Mouse (Mus musculus) myocyte (in vitro differentiated cells): ENCODE measurements around the gene Zfhx3. TPM values are rescaled to one million over a fixed set of nuclear protein-coding genes. Genes with fewer than 3 reads are reported as not detected.
A peak's percentile ranks its signal among the peaks of the same experiment; 100 is the strongest.

Source experiments
- H3K27me3 ChIP-seq: one replicate; pipeline ENCODE4 v1.6.1; 2011; ENCODE audit not compliant: control insufficient read depth, insufficient read depth, insufficient read length
- H3K36me3 ChIP-seq: one replicate; pipeline ENCODE4 v1.6.1; 2011; ENCODE audit not compliant: control insufficient read depth, insufficient read depth
- H3K4me2 ChIP-seq: one replicate; pipeline ENCODE4 v1.6.1; 2011; ENCODE audit warnings: low read depth, control low read depth
- H3K4me3 ChIP-seq: one replicate; pipeline ENCODE4 v1.5.1; 2011; ENCODE audit warnings: mild to moderate bottlenecking, control low read depth, moderate library complexity
- H3K79me2 ChIP-seq: one replicate; pipeline ENCODE4 v1.6.1; 2011; ENCODE audit not compliant: control insufficient read depth, insufficient read depth
- H3ac ChIP-seq: one replicate; pipeline ENCODE4 v1.6.1; 2011; ENCODE audit not compliant: control insufficient read depth, insufficient read length
- CEBPB ChIP-seq: IDR thresholded peaks from 2 replicates; pipeline ENCODE4 v1.6.1; 2011; ENCODE audit warnings: mild to moderate bottlenecking, moderate library complexity; ENCODE audit not compliant: poor library complexity, insufficient read depth, severe bottlenecking
- E2F4 ChIP-seq: IDR thresholded peaks from one replicate; pipeline ENCODE4 v1.6.1; 2011; ENCODE audit warnings: mild to moderate bottlenecking, control low read depth, moderate library complexity; ENCODE audit not compliant: insufficient read depth
- MAX ChIP-seq: IDR thresholded peaks from one replicate; pipeline ENCODE4 v1.6.1; 2011; ENCODE audit warnings: low read depth, mild to moderate bottlenecking, control low read depth
- MYOD1 ChIP-seq, 3 experiments: IDR thresholded peaks; one replicate each; pipeline ENCODE4 v1.6.1; 2011; ENCODE audit warnings: control low read depth in 2 of 3, low read depth in 2 of 3, mild to moderate bottlenecking in 2 of 3, moderate library complexity in 1 of 3; ENCODE audit not compliant: insufficient read length in 2 of 3, control insufficient read depth in 1 of 3
- MYOG ChIP-seq, 3 experiments: IDR thresholded peaks; one replicate each; pipeline ENCODE4 v1.6.1; 2011; ENCODE audit warnings: control low read depth in 2 of 3, low read depth in 2 of 3, mild to moderate bottlenecking in 2 of 3; ENCODE audit not compliant: insufficient read length in 2 of 3, control insufficient read depth in 1 of 3, insufficient read depth in 1 of 3
- POLR2A ChIP-seq: IDR thresholded peaks from one replicate; pipeline ENCODE4 v1.6.1; 2011; ENCODE audit warnings: low read depth, mild to moderate bottlenecking, control low read depth, moderate library complexity; ENCODE audit not compliant: insufficient read length
- POLR2AphosphoS2 ChIP-seq: IDR thresholded peaks from one replicate; pipeline ENCODE4 v1.6.1; 2011; ENCODE audit warnings: low read depth, control low read depth; ENCODE audit not compliant: insufficient read length
- REST ChIP-seq: IDR thresholded peaks from one replicate; pipeline ENCODE4 v1.6.1; 2011; ENCODE audit warnings: mild to moderate bottlenecking, control low read depth, moderate library complexity; ENCODE audit not compliant: insufficient read depth, insufficient read length
- SRF ChIP-seq: IDR thresholded peaks from one replicate; pipeline ENCODE4 v1.6.1; 2011; ENCODE audit warnings: low read depth; ENCODE audit not compliant: control insufficient read depth, insufficient read length
- TCF12 ChIP-seq: IDR thresholded peaks from one replicate; pipeline ENCODE4 v1.6.1; 2011; ENCODE audit warnings: mild to moderate bottlenecking, control low read depth; ENCODE audit not compliant: poor library complexity, insufficient read depth, severe bottlenecking
- TCF3 ChIP-seq: IDR thresholded peaks from one replicate; pipeline ENCODE4 v1.6.1; 2011; ENCODE audit warnings: low read depth, control low read depth; ENCODE audit not compliant: insufficient read length
- USF1 ChIP-seq: IDR thresholded peaks from one replicate; pipeline ENCODE4 v1.6.1; 2011; ENCODE audit warnings: low read depth, mild to moderate bottlenecking, control low read depth, moderate library complexity
- polyA plus RNA-seq: library from polyadenylated mRNA; unstranded; fragments of >200 nt; fragmentation: generic; extraction: Trizol; gene quantifications from one replicate; pipeline ENCODE4 v1.2.1, GENCODE M21; 2012; ENCODE audit warnings: missing spikeins

Gene Zfhx3
- polyA plus RNA-seq, 1 experiment = 3.0 TPM

DNA sequence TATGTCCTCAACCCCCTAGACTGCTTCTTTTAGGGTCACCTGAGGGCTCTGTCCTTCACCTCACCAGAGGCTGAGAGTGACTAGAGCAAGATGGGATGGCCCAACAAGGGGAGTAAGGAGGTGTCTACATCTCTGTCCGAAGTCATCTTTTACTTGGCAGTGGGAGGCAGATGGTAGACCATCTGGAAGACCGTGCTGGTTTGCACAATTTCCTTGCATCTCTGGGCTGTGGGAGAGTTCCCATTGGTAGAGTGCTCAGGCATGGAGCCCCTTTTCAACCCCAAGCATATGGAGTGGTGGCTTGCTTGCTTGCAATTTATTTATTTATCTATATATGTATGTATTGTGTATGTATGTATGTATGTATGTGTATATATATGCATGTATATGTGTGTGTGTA lies 967.0 kb downstream of the Zfhx3 start:
- no peak overlapping the region for H3ac ChIP-seq
- H3K36me3 ChIP-seq = no peaks in the 10 kb centered on the region
- H3K79me2 ChIP-seq = no peaks in the 10 kb centered on the region
- H3K4me3 ChIP-seq = no peak overlapping the region
- no peaks in the 10 kb centered on the region for H3K27me3 ChIP-seq
- H3K4me2 ChIP-seq = no peak overlapping the region
- no peak for TF ChIP-seq E2F4
- no peak for TF ChIP-seq POLR2A
- TF ChIP-seq TCF12 = no peak
- TF ChIP-seq CEBPB = no peak
- TF ChIP-seq USF1 = no peak
- no peak for TF ChIP-seq MYOD1 (IDR thresholded peaks at IDR 0.05; ENCODE audit: control insufficient read depth in 1 of 3, insufficient read length in 2 of 3, low read depth in 2 of 3)
- no peak for TF ChIP-seq SRF

DNA sequence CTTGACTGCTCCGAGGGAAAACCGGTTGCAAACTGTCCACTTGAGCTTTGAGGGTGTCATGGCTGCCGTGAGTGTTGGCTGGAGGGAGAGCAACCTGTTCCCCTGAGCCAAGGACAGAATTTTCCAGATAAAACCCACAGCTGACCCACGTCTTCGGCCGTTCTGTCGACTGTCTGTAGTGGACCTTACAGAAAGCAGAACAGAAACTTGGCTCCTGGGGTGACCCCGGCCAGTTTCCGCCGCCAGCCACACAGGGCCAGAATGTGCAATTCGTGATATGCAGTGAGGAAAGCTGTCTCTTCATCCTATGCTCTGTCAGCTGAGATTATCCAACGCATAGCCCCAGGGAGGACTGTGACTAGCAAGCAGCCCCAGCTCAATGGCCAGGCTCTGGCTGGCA lies 968.4 kb downstream of the Zfhx3 start:
- H3K4me2 ChIP-seq = no peak overlapping the region
- H3K36me3 ChIP-seq = no peaks in the 10 kb centered on the region

DNA sequence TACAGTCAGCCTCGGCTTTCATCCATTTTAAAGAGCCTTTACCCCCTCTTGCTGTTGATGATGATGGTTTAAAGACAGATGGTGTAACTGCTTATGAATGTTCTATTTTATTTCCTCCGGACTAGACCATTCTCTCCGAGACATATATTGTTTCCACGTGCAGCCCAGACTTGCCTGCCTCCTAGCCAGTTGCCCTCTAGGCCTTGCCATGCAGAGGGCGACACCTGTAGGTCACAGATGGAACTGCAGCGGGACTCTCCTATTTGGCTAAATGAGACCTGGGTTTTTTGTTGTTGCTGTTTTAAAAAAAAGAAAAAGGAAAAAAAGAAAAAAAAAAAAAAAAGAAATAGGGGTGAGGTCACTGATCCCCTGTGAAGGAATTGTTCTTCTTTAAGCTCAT lies 969.1 kb downstream of the Zfhx3 start:
- no peak overlapping the region for H3ac ChIP-seq
- peak in 2 of 3 experiments; percentile 4 to 17 for TF ChIP-seq MYOD1 (IDR thresholded peaks at IDR 0.05; ENCODE audit: control insufficient read depth in 1 of 3, insufficient read length in 2 of 3, low read depth in 2 of 3)
- no peak for TF ChIP-seq REST
- TF ChIP-seq MAX = no peak
- TF ChIP-seq POLR2A = no peak
- no peak for TF ChIP-seq TCF12
- TF ChIP-seq CEBPB = no peak
- TF ChIP-seq TCF3 = no peak
- TF ChIP-seq USF1 = no peak
- TF ChIP-seq SRF = no peak
- peak in 1 of 3 experiments; percentile 8 for TF ChIP-seq MYOG (IDR thresholded peaks at IDR 0.05; ENCODE audit: control insufficient read depth in 1 of 3, insufficient read depth in 1 of 3, insufficient read length in 2 of 3, low read depth in 2 of 3)
- no peak for TF ChIP-seq E2F4
- TF ChIP-seq POLR2AphosphoS2 = no peak
- peak overlapping the region; percentile 38 for H3K4me2 ChIP-seq

More for the DNA sequence above, 968.4 kb downstream of the Zfhx3 start:
- TF ChIP-seq SRF (no peak), TCF12 (no peak), MYOD1 (IDR thresholded peaks at IDR 0.05; ENCODE audit: control insufficient read depth in 1 of 3, insufficient read length in 2 of 3, low read depth in 2 of 3) (no peak), USF1 (no peak), POLR2AphosphoS2 (no peak), REST (no peak)
- Histone ChIP-seq H3K27me3 (no peaks in the 10 kb centered on the region), H3K4me3 (no peak overlapping the region), H3K79me2 (no peaks in the 10 kb centered on the region), H3ac (no peak overlapping the region)

DNA sequence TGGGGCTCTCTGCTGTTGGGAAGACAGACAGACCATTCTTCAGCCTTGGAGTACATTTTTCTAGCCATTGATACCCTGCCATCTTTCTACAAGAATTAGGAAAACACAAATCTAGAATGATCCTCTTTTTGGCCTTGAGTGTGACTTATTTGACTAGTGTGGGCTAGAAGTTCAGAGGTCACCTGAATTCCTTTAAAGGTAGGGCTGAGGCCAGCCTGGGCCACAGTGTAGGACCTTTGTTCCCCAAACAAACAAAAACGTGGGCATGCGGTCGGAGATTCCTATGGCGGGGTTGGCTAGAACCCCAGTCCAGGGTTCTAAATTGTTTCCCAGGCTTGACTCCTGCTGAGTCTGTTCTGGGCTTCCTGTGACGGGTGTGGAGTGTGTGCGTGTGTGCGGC lies 970.6 kb downstream of the Zfhx3 start:
- Histone ChIP-seq H3K36me3 (peaks cover 4% of the 10 kb centered on the region), H3ac (no peak overlapping the region), H3K79me2 (no peaks in the 10 kb centered on the region), H3K27me3 (no peaks in the 10 kb centered on the region), H3K4me3 (no peak overlapping the region), H3K4me2 (no peak overlapping the region)
- TF ChIP-seq POLR2AphosphoS2 (no peak), POLR2A (no peak), E2F4 (no peak), MYOG (IDR thresholded peaks at IDR 0.05; ENCODE audit: control insufficient read depth in 1 of 3, insufficient read depth in 1 of 3, insufficient read length in 2 of 3, low read depth in 2 of 3) (no peak), SRF (no peak)

More for the DNA sequence above, 969.1 kb downstream of the Zfhx3 start:
- Histone ChIP-seq H3K4me3 (no peak overlapping the region), H3K27me3 (no peaks in the 10 kb centered on the region), H3K79me2 (no peaks in the 10 kb centered on the region), H3K36me3 (peaks cover under 1% of the 10 kb centered on the region)

DNA sequence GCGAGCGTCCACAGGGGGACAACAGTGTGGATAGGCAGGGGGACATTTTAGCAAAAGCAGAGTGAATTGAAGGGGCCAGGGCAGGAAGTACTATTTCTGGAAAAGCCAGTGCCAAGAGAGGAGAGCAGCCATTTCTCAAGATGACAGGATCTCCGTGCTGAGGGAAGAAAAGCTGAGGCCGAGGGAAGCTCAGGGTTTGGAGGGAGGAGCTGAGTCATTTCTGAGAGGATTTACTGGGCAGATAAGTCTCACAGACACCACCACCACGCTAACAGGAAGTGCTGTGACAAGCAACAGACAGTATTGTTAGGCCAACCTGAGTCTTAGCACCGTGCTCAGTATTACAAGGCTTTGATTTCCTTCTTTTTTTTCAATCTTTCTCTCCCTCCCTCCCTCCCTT lies 973.0 kb downstream of the Zfhx3 start:
- Histone ChIP-seq H3K79me2 (no peaks in the 10 kb centered on the region), H3K4me3 (no peak overlapping the region), H3ac (no peak overlapping the region), H3K36me3 (peaks cover 4% of the 10 kb centered on the region), H3K4me2 (no peak overlapping the region), H3K27me3 (no peaks in the 10 kb centered on the region)
- no peak for TF ChIP-seq MAX
- no peak for TF ChIP-seq POLR2A
- no peak for TF ChIP-seq MYOG (IDR thresholded peaks at IDR 0.05; ENCODE audit: control insufficient read depth in 1 of 3, insufficient read depth in 1 of 3, insufficient read length in 2 of 3, low read depth in 2 of 3)
- no peak for TF ChIP-seq E2F4
- TF ChIP-seq POLR2AphosphoS2 = no peak
- TF ChIP-seq TCF3 = no peak
- TF ChIP-seq SRF = no peak
- no peak for TF ChIP-seq TCF12
- TF ChIP-seq MYOD1 (IDR thresholded peaks at IDR 0.05; ENCODE audit: control insufficient read depth in 1 of 3, insufficient read length in 2 of 3, low read depth in 2 of 3) = no peak
- no peak for TF ChIP-seq USF1
- no peak for TF ChIP-seq REST
- TF ChIP-seq CEBPB = no peak
